Mouse (Mus musculus): ENCODE data around the gene Lrrtm3.

- TF ChIP-seq POLR2A (IDR thresholded peaks at IDR 0.05; ENCODE audit: low read depth, low read length), result no peak
- no peak for TF ChIP-seq CTCF (conservative IDR thresholded peaks at IDR 0.05; ENCODE audit: insufficient read depth, insufficient read length, low read depth, low read length)
Measured at GRCm38 (mm10) chr10:63954308-63954930, 135.7 kb downstream of the Lrrtm3 start.
